Mouse (Mus musculus) E14TG2a.4 (cell line): ENCODE data around the gene Gstm3.

Experiments used
- CTCF ChIP-seq: conservative IDR thresholded peaks from 2 replicates; pipeline ENCODE4 v1.5.1; 2014; ENCODE audit warnings: low read length
- NANOG ChIP-seq: IDR thresholded peaks from 2 replicates; pipeline ENCODE4 v1.6.1; 2014; ENCODE audit warnings: borderline replicate concordance, low read length, mixed read lengths
- POU5F1 ChIP-seq: IDR thresholded peaks from 2 replicates; pipeline ENCODE4 v1.6.1; 2014; ENCODE audit warnings: low read length, borderline replicate concordance

DNA sequence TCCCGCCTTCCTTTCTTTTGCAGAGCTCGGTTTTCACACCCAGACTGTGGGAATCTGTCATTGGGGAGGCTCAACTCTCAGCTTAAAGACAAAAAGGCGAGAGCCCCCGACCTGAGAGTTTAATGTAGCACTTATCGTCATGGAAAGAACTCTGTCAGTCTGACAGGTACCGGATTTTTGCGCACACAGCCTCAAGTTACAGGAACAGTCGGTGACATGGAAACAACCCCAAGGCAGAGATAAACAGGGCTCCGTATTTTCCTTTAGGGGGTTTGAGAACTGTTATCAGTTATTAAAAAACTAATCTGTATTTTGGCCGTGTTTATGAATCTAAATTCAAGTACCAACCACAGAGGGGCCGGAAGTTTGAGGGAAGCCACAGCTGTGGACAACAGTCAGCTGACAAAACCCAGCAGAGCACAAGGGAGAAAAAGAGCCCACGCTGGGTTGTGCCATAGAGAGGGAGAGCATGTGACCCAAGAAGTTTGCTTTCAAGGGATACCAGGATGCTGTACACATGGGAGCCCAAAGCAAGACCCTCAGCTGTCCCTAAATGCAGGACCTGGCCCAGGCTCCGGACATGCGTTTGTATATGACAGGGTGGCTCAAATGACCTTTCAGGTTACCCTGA lies 49.2 kb upstream of the Gstm3 start:
- TF ChIP-seq CTCF: no peak
- TF ChIP-seq POU5F1: no peak
- TF ChIP-seq NANOG: no peak
